Mouse (Mus musculus) T-helper 1 cell (primary cell): ENCODE data around the gene Dnah17.

Experiments used
- in situ Hi-C: fragments of 300-600 bp; cut with MboI, MseI; formaldehyde crosslinking; loops from one replicate; pipeline ENCODE4 v1.15.1; 2025; ENCODE audit warnings: high pct_unique_total_duplicates

The Dnah17 gene

DNA sequence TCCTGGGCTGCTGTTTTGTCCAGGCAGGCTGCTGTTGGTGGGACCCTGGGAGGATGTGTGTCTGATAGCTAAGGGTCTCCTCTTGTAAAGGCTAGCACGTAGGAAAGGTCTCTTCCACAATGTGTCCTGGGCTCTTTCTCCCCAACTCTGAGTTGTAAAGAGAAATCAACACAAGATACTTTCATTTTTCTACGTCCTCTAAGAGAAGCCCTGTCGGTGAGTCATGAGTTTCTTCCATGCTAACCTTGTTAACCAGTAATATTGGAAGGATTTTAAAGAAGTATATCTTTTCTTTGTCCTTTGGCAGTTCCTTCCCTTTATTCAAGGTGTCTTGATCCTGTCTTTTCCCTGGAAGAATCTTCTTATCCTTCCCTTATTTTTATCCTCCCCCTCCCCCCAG, 134.8 kb downstream of the Dnah17 start:
- in situ Hi-C loops = no loop called here

- in situ Hi-C loops = no loop called here
These were observed 135.2 kb downstream of the Dnah17 start for GRCm38 (mm10) chr11:117995255-117995654.

- in situ Hi-C loops = loop anchor here (5.0 kb wide), 1 partner anchor 687 kb away; no protein-coding TSS in a partner anchor
These were observed 136.0 kb downstream of the Dnah17 start for GRCm38 (mm10) chr11:117994250-117995057.

DNA sequence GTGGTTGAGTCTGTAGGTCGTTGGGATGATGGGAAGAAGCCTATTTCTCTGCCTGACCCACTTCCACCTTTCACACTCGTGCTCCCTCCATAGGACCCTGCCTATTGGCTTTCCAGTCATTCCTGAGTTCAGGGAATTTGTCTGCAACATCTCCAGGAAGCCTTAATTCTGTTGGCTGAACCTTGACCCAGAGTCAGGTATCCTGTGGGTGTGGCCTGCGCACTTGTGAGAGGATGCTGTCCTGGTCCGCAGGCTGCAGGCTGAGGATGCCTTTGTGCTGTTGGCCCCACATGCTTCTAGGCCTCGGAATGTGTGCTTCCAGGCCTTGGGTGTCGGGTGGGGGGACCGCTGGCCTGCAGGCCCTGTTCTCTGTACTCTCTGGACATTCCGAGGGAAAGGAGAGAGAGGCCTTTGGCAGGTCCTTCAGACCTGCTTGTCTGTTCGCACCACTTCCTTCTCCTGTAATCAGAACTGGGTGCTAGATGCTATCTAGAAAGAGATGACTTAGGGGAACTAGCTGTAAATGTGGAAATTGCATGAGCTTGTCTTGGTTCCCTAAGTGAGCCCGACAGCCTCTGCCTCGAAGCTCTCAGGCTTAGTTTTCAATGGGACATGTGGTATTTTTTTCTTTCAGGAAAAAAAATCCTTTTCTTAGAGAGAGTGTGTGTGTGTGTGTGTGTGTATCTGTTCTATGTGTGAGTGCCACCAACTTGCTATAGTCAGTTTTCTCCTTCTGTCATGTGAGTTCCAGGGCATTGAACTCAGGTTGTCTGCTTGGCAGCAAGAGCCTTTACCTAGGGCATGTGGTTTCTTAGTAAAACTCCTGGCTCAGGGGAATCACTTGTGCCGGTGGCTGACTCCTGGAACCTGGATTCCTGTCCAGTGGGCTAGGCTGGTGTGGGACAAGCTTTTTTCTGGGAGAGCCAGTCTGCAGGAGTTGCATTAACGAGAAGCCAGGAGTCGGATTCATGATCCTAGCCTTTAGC, 137.0 kb downstream of the Dnah17 start:
- in situ Hi-C loops = loop anchor here (5.0 kb wide), 1 partner anchor 686 kb away; no protein-coding TSS in a partner anchor

GRCm38 (mm10) chr11:117991502-117992470, 138.6 kb downstream of the Dnah17 start:
- in situ Hi-C loops = loop anchor here (5.0 kb wide), 1 partner anchor 684 kb away; no protein-coding TSS in a partner anchor

DNA sequence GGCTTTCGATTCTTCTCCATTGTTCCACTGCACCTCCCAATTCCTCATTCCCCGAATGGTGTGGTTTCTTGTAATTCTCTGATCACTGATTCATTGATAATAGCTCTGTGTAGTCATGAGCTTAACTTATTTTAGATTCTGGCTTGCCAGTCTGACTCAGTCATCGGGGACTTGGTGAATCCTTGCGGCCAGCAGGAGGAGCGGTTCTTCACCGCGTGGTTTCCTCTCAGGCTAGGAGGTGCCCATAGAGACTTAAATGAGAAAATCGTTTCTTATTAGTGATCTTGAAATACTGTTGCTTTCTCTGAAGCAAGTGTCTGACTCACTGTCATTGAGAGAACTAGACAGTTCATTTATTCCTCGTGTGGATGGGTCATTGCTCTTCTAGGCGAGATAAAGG, 140.5 kb downstream of the Dnah17 start:
- in situ Hi-C loops = loop anchor here (5.0 kb wide), 1 partner anchor 683 kb away; no protein-coding TSS in a partner anchor

- in situ Hi-C loops = no loop called here
These were observed 141.2 kb downstream of the Dnah17 start for GRCm38 (mm10) chr11:117989241-117989640.

GRCm38 (mm10) chr11:117987968-117988367, 142.5 kb downstream of the Dnah17 start:
- in situ Hi-C loops = no loop called here

DNA sequence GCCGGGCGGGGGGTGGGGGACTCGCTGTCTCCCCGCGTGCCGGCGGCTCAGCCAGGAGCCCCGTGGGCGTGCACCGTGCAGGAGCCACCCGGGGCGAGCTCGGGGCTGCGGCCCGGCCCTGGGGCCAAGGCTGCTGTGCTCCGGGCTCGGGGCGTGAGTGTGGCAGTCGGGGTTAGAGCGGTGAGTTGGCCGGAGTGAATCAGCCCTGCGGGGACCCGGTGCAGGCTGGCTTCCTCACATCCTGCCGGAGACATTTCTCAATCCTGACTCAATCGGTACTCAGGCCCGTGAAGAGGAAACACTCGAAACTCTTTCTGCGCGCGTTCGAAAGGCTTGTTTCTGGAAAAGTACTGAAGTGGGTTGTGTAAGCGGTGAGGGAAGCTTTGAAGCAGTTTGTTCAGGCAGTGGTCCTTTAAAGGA, 143.4 kb downstream of the Dnah17 start:
- in situ Hi-C loops = no loop called here

GRCm38 (mm10) chr11:117986126-117987031, 144.1 kb downstream of the Dnah17 start, which contains the start of gene Pgs1:
Gene Pgs1, plus strand, starts transcription at chr11:117986292.
- in situ Hi-C loops = no loop called here

- in situ Hi-C loops = no loop called here
These were observed 146.7 kb downstream of the Dnah17 start for GRCm38 (mm10) chr11:117983770-117984169.

DNA sequence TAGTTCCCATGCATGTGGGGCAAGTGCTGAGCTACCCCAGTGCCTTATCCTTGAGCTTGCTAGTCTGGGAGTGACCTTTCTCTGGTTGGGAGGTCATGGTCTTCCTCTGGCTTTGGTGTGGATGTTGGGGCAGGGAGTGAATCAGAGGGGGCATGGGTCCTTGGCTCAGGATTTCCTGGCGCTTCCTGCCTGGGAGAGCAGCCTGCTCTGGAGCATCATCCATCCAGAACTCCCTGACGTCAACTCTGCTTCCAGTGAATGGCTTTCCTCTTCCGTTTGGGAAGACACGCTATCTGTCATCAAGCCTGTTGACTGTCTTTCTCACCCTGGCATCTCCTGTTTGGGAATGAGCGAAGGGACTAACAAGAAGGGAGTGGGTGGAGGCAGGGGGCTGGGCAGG, 148.0 kb downstream of the Dnah17 start:
- in situ Hi-C loops = no loop called here

- in situ Hi-C loops = no loop called here
These were observed 151.0 kb downstream of the Dnah17 start for GRCm38 (mm10) chr11:117979388-117979787.

GRCm38 (mm10) chr11:117977694-117978360, 152.6 kb downstream of the Dnah17 start:
- in situ Hi-C loops = no loop called here

- in situ Hi-C loops = no loop called here
These were observed 154.3 kb downstream of the Dnah17 start for GRCm38 (mm10) chr11:117976081-117976582.

DNA sequence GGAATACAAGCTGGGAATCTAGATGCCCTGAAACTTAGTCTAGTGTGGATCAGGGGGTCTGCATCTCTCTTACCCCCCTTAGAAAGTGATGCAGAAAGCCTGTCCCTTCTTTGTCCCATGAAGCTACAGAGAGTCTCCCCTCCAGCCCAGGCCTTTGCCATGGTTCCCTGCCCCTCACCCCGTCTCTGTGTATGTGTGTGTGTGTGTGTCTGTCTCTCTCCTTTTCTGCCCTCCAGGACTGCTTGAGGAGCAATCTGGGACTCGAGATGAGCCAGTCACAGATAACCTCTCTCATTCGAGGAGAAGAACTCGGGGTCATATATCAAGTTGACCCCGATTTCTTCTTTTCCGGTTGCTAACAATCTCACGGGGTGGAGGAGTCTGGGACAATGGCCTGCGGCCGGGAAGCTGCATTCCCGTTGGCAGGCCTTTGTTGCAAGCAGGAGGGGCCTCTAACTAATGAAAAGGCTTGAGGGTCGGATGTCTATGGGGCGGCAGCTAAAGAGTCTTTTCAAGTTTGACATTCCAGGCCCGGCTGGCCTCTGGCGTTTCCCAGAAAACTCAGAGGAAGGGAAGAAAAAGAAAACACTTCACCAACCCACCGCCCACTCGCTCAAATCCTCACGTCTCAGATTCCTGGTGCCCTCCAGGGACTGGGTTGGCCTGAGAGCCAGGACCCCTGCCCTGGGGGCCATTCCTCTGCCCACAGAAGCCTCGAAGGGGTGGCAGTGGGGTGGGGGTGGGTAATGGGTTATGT, 155.0 kb downstream of the Dnah17 start:
- in situ Hi-C loops = no loop called here

- in situ Hi-C loops = no loop called here
These were observed 155.9 kb downstream of the Dnah17 start for GRCm38 (mm10) chr11:117974327-117975125.
